Mouse (Mus musculus) cerebellum, postnatal 25 days (tissue): ENCODE results near the gene Prkce.

Experiments used
- DNase-seq, 2 experiments: peaks; one replicate each; pipeline ENCODE4 v3.0.0; 2021; ENCODE audit warnings: mixed read lengths in 2 of 2

Gene Prkce

GRCm38 (mm10) chr17:86527298-86527697 is 359.7 kb downstream of the Prkce start:
- DNase-seq = no peak

GRCm38 (mm10) chr17:86529003-86529402 is 361.4 kb downstream of the Prkce start:
- no peak for DNase-seq

DNA sequence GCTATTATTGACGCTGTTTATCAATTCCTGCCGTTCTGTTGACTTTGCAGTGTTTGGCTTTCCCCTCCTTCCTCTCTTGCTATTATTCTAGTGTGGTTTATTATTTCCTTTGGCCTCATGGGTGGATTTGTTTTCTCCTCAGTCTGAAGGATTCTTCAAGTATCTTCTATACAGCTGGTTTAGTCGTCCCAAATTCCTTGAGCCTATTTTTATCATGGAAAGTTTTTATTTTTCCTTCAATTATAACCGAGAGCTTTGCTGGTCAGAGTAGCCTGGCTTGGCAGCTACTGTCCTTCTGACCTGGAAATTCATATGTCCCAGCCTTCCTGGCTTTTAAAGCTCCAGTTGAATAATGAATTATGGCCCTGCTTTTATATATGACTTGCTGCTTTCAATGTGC is 361.8 kb downstream of the Prkce start:
- DNase-seq = no peak

- DNase-seq = no peak
Observed at GRCm38 (mm10) chr17:86531231-86531630, 363.6 kb downstream of the Prkce start.

DNA sequence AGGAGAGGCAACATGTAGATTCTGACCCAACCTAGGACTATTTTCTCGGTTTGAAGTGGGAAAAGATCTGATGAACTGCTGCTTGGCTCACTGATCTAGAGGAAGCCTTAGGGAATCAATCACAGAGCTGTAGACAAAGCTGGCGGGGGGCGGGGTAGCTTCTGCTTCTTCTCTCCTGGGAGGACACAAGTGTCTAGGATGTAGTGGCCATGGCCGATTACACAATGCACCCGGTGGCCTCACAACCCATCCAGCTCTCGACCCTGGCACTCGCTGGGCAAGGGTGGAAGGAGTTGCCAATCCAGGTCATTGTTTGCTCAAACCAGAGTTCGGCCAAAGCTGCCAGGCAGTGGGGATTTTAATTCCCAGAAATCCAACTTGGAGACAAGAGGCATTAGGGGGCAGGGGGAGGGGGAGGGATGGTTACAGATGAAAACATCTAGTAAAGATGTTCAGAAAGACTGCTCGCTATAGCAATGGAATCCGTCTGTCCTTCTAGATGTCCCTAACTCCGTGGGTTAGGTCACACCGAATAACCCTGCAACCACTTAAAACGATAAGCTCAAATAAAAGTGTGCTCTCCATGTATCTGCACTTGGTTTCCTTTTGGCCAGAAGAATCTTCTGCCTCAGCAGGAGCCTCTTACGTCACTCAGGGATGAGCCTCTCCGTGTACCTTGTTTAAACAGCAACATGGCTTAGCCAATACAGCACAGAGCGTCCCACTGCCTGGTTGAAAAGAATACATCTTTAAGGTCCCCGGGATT is 365.4 kb downstream of the Prkce start:
- peak in 1 of 2 experiments; percentile 27 for DNase-seq

- DNase-seq = no peak
Observed at GRCm38 (mm10) chr17:86533549-86533851, 365.9 kb downstream of the Prkce start.

DNA sequence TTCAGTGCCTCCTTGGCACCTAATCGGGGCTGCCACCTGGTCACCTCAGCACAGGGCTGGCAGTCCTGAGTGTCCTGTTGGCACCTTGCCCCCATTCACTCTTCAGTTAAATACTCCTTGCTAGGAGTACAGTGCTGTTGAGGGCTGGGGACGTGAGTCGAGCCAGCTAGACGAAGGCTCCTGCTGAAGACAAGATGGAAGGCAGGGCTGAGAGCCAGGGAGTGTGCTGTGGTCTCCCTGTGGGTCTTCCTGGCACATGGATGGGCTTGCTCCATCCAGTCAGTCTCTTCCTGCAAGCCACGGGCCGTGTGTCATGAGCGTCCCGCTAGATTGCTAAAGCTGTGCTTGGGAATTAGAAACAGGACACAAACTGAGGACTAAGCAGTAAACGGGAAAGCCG is 367.5 kb downstream of the Prkce start:
- DNase-seq = peak; percentile 83 to 90

DNA sequence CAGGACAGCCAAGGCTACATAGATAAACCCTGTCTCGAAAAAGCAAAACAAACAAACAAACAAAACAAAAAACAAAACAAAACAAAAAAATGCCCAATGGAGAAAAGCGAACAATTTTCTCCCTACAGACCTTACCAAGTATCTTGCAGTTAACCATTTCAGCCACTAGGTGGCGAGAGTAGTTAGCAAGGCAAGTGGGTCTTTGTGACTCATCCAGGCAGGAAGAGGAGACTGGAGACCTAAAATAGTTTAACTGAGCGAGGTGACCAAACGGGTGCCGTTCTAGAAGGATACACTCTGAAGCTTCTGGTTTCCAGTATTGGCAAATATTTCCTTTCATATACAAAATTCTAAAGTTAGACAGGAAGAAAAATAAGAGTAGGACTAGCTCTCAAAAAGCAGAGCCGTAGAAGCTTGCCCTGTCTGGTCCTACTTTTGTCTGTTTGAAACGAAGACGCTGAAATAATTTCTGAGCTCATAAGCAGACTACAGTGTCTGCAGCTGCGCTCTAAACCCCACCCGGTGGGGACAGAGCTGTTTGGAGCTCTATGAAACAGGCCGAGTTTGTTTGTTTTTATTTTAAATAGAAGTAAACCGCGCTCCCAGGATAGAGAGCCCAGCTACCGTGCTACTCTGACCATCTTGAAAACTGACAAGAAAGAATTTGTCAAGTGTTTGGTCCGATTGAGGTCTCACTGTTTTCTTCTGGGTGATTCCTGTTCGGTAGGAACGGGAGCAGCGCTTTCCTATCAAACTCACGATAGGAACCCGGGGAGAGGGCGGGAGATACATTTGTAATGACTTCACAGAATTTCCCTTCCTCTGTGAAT is 368.5 kb downstream of the Prkce start:
- peak; percentile 57 to 84 for DNase-seq

- no peak for DNase-seq
Observed at GRCm38 (mm10) chr17:86539881-86540430, 372.4 kb downstream of the Prkce start.

GRCm38 (mm10) chr17:86546529-86546928 is 378.9 kb downstream of the Prkce start:
- DNase-seq = peak; percentile 27 to 56

DNA sequence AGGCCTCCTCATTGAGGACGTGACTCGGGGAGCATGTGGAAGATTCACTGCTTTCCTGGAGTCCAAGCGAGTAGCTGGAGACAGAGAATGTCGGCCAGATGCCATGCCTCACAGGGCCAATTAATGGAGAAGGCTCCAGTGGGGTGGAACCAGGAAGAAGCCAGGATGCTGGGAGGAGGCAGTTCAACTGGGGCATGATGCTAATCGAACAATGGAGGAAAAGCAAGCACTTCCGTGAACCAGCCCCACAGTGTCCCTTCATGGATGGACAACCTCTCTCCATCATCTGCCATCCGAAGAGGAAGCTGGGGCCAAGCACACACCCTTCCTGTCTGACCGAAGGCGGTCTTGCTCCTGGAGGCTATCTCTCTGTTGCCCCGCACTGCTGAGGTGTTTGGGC is 381.5 kb downstream of the Prkce start:
- DNase-seq = peak in 1 of 2 experiments; percentile 44

DNA sequence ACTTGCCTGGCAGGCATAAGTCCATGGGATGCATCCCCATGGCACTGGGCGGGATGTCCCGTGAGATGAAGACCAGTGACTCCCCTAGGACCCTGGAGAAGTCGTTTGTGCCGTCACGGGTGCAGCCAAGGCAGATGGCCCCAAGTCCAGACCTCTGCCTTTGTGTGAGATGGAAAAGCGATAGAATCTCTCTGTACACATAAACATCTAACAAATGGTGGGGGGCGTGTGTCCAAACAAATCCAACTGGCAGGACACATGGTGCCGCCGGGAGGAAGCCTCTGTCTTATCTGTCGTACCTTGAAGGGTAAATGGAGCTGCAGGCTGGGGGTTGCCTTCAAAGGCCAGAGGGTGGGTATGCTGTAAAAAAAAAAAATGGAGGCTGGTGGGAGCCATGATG is 384.0 kb downstream of the Prkce start:
- no peak for DNase-seq

- DNase-seq = no peak
Observed at GRCm38 (mm10) chr17:86551995-86552394, 384.4 kb downstream of the Prkce start.

DNA sequence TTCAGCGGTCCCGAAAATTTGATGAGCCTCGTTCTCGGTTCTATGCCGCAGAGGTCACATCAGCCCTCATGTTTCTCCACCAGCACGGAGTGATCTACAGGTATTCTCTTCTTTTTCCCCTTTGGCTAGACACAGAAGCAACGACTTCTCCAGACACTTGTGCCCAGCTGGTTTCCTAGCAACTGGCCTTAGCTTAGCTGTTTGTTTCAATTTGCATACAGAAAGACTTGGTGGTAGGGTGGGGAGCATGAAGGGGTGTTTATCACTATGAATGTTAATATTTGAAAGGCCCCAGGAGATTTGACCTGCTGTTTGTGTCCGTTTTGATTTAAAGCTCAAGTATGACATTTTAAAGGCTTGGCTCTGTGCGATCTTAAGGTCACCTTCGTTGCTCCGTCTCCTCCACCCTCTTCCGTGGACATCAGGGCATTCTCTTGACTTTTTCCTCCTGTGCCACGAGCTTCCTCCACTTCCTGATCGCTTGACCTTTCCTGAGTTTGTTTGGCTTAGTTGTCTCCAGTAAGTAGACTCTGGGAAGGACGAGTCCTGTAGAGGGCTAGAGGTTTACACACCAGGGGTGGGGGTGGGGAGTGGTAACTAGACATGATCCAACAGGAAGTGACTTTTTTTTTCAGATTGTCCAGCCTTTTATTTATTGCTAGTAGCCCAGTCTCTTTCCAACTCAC is 391.8 kb downstream of the Prkce start:
- DNase-seq = no peak

- DNase-seq = no peak
Observed at GRCm38 (mm10) chr17:86560499-86560898, 392.9 kb downstream of the Prkce start.

DNA sequence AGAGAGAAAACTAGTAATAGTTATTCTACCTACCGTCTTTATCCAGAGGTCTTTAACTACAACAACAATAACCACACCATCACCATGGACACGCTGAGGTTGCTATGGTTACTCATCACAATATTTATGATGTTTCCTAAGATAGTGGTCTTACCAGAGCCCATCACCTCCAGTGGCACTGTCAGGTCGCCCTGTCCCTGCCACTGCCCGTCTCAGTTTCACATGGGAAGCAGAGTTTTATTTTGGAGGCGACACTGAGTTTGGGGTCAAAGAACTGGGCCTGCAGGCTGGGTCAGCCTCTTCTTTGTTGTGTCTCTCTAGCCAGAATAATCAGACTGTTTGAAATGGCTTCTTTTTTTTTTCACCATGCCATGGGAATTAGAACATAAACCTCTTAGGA is 402.9 kb downstream of the Prkce start:
- DNase-seq = no peak

DNA sequence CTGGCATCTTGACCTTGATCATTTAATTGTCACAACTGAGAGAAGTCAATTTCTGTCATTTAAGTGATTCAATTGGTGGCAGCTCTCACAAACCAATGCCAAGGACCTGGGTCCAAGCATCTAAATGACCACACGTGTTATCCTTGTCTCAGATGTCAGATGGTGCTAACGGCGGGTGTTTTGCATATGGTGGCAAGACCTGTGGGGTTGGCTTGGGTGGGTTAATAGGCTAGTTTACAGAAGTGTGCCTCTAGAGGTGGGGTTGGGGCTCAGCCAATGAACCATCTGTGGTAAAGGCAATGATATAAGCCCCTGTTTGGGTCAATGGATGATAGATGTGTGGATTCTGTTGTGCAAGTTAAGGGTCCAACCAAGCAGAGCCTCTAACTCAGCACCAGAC is 403.7 kb downstream of the Prkce start:
- DNase-seq = no peak

DNA sequence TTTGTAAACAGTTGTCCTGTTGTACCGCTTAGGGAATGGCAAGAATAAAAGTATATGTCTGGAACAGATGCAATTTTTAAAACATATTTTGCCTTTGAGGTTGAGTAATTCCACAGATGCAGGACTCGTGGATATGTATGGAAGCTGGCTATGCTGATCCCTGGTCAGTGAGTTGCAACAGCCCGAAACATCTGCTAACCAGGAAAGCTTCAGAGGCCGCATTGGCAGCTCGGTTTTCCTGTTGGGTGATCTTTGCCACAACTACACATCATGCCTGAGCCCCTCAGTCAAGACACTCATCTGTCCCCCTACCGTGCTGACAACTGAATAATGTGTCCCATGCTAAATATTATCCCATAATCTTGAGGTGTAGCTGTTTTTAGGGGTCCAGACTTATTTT is 404.6 kb downstream of the Prkce start:
- DNase-seq = no peak

GRCm38 (mm10) chr17:86572576-86572975 is 405.0 kb downstream of the Prkce start:
- no peak for DNase-seq

DNA sequence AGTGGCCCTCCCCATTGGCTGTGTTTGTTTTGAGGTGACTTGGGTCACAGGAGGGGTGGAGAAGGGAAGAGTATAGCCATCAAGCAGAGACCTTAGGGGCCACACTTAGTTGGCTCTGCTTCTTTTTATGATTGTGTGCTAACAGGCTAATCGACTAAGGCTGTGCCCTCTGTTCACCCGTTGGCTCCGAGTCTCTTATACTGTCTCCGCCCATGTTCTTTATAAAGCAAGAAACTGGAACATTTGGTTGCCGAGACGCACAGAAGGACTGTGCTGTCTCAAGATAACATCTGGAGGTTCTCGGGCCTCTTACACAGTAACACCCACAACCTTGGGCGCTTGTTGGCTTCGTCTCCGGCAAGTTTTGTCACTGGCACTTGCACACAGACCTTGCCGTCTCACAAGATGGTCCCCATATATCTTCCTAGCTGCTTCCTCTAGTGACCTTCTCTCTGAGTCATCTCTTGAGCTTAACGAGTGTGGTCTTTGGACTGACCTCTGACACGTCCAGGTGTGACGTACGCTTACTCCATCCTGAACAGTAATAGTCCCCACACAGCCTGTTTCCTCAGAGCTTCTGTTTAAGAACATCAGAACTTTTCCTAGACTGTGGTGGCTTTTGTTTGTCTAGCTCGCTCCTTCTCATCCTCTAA is 406.1 kb downstream of the Prkce start:
- no peak for DNase-seq

- peak; percentile 32 to 46 for DNase-seq
Observed at GRCm38 (mm10) chr17:86580724-86581123, 413.1 kb downstream of the Prkce start.

- DNase-seq = no peak
Observed at GRCm38 (mm10) chr17:86582341-86582740, 414.8 kb downstream of the Prkce start.

DNA sequence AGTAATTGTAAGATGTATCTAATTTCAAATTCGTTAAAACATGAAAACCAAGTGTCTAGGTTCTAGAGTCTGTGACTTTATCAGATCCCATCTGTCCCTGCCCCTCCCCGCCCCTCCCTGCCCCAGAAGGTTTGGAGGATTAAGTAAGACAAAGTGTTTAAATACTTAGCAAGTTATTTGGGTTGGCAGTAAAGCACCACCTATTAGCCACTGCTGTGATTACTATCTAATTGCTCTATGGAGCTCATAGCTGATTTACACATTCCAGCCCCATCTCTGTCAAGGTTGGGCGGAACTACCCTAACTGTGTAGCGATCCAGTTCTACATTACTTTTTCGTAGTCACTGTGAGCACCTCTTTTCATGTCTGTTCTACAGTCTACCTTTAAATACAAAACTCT is 418.9 kb downstream of the Prkce start:
- DNase-seq = no peak
